Mouse (Mus musculus) megakaryocyte progenitor cell, adult 5-6 weeks (primary cell): ENCODE data around the gene Nthl1. TPM values are rescaled to one million over a fixed set of nuclear protein-coding genes. Genes with fewer than 3 reads are reported as not detected.
"Not testable (repeated sequence)": the region's sequence is repeated elsewhere in the genome, so short reads cannot be mapped to it uniquely, and the experiment has no call there.

Experiments used
- ATAC-seq: replicated peaks from 2 replicates; pipeline ENCODE4 v1.8.0; 2016; ENCODE audit warnings: mild to moderate bottlenecking, moderate TSS enrichment, inconsistent platforms; ENCODE audit not compliant: poor library complexity
- total RNA-seq, 2 experiments: library from RNA; stranded (forward) in 1 of 2; stranded (reverse) in 1 of 2; fragments of 157-497, 149-512 nt in 1 of 2; fragments of 200-1000 nt in 1 of 2; gene quantifications; 2 replicates each; pipeline versions ENCODE4 v1.2.3 to v1.2.4; 2015 to 2017

Gene Nthl1
- total RNA-seq, 2 experiments from 2014 or later: 6.7 to 12.0 TPM

DNA sequence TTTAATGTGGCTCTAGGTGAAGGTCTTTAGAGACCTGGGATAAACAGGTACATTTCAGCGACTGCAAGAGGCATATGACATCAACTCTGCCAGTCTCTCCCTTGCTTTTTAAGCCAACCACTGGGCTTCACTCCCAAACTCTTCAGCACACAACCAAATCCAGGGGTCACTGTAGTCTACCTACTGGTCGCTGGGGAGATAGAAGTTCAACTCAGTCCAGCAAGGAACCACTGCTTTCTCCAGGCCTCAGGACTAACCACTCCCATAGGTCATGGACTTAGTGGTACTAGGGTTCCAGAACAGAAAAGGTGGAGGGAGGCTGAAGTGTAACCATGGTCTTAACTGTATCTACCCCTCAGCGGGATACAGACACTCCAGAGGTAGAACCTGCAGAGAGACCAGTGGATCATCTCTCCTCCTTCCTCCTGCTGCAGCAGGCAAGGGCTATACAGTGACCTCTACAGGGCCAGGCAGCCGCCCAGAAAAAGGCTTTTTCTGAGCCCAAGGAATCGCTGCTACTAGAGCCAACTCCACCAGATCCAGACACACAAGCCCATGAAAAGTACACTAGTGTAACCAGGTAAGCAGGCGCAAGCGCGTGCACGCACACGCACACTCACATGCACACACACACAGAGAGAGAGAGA lies 16.4 kb downstream of the Nthl1 start:
- no peak for ATAC-seq

DNA sequence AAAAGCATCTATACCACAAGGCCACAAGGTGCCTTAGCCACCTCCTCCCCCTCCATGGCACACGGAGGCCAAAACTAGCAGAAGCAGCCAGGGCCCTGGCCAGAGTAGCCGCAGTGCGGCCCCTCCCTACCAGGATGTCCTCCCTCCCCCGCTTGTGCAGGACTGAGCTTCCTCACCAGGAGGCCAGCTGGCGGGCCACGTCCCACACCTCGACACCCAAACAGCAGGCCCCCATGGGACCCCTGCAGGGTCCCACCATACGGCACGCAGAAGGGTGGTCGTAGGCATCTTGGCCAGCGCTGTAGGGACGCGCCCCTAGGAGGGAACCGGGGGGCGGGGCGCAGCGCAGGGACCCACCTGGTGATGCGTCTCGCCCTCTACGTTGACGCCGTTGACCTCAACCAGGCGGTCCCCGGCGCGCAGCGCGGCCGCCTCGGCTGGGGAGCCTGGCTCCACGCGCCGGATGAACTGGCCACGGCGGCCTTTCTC lies 17.1 kb downstream of the Nthl1 start:
- ATAC-seq: no peak

DNA sequence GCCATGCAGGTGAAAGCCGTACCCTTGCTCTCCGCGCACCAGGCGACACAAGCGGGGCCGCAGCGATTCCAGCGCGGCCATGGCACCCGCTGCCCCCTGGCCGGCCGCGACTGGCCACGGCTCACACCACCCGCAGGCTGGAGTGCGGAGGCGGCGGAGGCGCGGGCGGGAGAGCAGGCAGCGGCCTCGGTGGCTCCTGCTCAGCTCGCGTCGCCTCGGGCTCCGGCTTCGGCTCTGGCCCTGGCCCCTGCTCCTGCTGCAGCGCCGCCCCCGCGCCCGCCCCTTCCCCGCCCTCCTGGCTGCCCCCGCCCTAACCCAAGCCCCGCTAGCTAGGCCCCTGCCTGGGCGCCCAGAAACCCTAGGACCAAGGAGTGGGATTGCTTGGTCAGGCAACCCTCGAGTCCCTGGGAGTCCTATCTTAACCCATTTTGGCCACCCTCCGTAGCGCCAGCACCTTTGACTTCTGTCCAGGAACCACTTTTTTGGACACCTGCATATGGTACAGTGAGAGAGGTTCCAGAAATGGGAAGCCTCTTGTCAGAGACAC lies 17.7 kb downstream of the Nthl1 start, which contains the start of gene Slc9a3r2:
Gene Slc9a3r2, minus strand, starts transcription at position 258 of the 547 bp plus-strand sequence.
- peak; percentile 6; the same call in 1 of the 2 replicates for ATAC-seq

DNA sequence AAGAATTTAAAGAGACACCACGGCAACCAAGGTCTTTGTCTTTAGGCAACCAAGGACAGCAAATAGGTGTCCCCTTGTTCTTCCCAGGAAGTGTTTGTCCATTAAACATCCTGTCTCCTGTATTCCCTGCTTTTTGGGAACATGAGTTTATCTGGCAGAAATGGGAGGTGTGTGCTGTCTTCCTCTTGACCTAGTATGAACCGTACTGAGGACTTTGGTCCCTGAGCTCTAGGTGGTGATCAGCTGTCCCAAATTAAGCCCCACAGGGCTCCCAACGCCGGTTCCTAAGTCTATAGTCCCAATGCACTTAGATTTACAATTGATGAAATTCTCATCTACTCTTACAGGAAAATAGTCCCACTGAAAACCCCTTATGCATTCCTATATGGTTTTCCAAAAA lies 18.3 kb downstream of the Nthl1 start:
- no peak for ATAC-seq

DNA sequence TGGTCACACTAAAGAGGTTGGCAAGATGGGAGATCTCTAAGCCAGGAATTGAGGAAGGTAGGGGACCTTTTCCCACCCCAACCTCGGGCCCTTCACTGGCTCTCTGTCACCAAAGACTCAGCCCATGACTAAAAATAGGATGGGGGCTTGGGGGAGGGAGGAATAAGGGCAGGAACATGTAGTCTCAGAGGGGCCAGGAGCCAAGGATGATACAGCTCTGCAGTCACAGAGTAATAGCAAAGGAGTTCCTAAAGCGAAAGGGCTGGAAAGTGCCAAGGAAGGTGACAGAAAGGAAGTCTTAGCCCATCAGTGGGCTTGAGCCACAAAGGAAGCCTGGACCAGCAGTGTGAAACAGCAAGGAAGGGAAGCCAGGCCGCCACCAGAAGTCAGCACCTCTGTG lies 19.4 kb downstream of the Nthl1 start:
- no peak for ATAC-seq

DNA sequence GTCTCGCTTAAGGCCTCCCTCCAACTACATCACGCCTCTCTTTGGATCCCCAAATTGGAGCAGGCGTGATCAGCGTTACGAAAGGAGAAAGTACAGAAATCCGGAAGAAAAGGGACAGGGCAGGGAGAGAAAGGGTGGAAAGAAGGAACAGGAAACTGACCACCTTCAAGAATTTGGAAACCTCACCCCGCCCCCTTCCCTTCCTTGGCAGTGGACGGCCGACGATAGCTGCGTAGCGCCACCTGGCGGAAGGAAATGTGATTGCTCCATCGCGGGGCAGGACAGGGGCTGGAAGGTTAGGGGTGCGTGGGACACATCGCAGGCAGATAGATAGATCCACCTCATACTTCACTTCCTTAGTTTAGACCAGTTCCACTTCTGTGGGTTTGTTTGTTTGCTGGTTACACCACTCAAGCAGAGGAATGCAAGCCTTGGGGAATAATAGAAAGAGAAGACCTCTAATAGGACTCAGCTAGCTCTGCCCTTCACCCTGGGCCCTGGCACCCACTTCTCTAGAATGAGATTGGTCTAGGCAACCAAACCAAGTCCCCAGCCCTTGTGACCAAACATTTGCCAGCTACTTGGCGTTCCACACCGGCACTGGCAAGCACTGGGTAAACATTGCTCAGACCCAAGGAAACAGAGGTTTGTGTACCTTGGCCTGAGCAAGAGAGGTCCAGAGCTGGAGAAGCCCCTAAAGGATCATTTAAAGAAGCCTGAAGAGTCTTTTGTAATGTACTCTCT lies 21.7 kb downstream of the Nthl1 start:
- ATAC-seq: peak; percentile 87

DNA sequence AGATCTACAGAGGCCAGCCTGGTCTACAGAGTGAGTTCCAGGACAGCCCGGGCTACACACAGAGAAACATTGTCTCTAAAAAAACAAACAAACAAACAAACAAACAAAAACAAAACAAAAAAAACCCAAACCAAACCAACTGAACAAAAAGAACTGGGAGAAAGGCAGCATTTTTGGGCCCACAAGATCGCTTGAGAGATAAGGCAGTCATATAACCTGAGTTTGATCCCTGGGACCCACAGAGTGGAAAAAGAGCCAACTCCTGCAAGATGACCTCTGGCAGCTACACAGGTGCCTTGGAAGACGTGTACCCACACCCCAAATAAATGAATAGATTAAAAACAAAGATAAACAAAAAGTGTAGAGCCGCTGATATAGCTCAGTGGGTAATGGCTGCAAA lies 22.5 kb downstream of the Nthl1 start:
- ATAC-seq: no peak

DNA sequence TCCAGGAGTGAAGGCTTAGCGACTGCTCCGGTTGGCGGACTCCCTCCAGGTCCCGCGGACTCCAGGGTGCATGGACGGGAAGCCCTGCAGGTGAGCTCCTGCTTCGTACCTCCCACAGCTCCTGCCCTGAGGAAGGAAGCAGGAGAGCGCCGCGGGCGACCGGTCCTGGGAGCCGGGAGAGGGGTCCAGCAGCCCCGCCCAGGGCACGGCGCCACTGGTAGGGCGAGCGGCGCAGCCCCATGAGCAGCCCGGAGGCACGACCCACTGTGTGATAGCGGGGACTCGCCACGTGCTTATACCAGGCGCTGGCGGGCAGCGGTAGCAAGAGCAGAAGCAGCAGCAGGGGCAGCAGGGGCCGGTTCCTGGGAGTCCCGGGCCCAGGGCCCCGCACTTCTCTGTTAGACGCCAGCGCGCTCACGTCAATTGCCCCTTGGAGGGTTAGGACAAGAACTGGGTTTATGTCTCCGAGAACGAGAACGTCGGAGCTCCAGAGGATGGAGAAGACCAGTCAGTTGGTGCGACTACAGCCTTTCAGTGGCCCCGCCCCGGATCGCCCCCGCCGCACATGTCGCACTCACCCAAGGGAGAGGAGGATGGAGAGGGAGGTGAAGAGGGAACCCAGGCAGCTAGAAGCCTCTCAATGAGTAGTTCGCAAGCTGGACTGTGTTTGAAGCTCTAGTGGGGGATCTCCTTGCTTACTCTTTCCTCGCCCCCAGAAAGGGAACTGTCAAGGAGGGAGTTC lies 25.7 kb downstream of the Nthl1 start, which contains the start of gene Npw:
Gene Npw, minus strand, starts transcription at position 441 of the 742 bp plus-strand sequence.
- peak; percentile 78 for ATAC-seq

DNA sequence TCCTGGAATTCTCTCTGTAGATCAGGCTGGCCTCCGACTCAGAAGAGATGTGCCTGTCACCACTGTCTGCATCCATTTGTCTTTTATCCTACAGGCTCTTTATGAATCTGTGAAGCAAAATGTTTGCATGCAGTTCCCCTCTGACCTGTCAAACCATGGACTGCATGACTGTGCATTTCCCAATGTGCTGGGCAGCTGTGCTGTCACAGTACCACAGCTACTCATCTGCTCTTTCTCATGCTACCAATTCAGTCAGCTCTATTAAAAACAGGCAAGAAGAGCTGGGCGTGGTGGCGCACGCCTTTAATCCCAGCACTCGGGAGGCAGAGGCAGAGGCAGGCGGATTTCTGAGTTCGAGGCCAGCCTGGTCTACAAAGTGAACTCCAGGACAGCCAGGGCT lies 34.5 kb downstream of the Nthl1 start:
- not testable (repeated sequence) for ATAC-seq

DNA sequence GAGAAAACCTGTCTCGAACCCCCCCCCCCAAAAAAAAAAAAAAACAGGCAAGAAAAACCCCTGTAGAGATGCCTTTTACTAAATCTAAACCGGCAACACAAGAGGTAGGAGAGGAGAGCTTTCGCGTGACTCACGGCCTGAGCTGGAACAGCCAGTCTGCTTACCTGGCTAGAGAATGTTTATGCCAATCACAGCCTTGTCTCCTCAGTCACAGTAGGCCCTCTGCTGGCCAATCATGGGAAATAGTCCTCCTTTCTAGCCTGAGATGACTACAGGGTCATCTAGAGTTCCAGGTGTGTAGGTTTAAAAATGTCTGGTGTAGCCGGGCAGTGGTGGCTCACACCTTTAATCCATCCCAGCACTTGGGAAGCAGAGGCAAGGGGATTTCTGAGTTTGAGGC lies 34.9 kb downstream of the Nthl1 start:
- ATAC-seq: peak; percentile 72

DNA sequence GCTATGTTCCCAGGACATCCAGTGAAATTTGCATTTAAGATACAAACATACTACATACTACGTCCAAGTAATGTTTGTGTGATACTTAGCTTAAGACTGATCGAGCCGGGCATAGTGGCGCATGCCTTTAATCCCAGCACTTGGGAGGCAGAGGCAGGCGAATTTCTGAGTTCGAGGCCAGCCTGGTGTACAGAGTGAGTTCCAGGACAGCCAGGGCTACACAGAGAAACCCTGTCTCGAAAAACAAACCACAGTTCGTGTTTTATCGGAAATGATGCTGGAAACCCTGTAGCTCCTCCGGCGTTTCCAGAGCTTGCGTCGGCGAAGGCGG lies 36.7 kb downstream of the Nthl1 start:
- not testable (repeated sequence) for ATAC-seq

DNA sequence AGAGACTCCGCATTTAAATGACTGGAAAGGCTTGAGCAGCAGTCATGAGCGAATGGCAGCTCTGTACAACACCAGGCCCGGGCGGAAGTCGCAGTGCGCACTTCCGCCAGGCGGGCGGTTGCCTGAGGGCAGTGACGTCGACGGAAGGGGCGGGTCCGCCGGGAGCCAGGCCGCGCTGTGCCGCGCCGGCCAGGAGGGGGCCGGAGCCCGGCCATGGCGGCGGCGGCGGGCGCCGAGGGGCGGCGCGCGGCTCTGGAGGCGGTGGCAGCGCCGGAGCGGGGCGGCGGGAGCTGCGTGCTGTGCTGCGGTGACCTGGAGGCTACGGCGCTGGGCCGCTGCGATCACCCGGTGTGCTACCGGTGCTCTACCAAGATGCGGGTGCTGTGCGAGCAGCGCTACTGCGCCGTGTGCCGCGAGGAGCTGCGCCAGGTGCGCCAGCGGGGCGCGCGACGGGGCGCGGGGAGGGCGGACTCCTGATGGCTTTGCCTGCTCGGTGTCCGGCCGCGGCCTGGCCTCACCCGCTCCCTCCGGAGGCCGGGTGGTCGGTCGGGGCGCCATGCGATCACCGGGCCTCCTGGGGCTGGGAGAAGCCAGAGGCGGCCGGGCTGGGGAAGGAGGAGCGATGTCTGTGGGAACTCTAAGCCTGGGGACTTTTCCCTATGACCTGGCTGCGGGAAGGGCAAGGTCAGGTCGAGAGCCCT lies 37.2 kb downstream of the Nthl1 start, which contains the start of gene Zfp598:
Gene Zfp598, plus strand, starts transcription at position 143 of the 701 bp plus-strand sequence.
- peak; percentile 93 for ATAC-seq

DNA sequence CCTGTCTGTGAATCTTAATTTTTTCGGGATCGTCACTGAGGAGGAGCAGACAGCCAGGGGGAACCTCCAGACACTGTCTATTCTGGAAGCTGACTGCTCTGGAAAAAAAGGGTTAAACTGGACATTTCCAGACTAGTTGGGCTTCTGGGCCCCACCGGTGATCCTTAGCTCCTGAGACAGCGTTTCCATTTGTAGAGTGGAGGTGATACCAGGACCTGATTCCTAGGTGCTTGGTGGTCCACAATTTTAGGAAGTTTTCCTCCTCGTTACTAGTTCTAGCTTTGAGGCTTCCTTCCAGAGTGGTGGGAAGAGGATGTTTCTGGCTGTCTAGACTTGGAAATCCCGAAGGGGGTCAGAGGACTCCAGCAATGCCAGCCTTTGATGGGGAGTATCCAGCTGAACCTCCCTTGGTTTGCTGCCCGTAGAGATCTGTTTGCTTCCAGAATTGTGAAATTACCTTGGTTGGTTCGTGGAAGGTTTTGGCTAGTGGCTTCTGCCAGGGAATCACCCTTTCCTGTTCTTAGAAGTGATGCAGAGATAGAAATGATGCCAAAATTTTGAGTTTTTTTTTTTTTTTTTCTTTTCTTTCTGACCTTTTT lies 37.9 kb downstream of the Nthl1 start:
- ATAC-seq: no peak

DNA sequence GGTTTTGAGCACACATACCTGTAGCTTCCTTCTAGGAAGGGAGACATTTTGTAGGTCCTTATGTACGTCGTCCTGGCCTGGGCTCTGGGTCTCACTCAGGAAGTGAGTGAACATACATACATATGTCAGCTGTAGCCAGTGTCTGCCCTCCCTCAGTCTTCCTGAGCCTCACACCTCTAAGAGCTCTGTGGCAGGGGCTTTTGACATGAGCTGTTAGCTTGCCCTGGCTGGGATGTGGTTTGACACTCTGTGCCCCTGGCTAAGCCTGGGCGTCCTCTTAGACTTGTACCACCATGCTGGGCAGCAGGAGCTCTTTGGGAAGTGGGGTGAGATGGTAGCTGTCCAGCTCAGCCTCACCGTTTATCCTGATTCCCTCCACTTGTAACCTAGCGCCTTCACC lies 38.9 kb downstream of the Nthl1 start:
- ATAC-seq: no peak

DNA sequence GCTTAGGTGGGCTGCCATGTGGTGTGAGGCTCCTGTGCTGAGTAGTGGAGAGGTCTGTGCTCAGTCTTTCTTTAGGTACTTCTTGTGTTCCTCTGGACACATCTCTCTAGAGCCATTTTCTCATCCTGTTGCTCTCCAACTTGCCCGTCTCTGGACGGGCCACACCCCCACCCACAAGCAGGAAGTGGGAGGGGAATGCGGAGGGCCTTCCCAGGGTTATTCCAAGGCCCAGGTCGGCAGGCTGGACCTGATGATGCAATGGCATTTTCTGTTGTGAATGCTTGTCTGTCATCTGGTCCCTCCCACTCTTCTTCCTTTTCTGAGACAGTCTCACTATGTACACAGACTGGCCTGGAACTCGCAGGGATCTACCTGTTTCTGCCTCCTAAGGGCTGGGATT lies 39.7 kb downstream of the Nthl1 start:
- peak; percentile 7; the same call in 1 of the 2 replicates for ATAC-seq

DNA sequence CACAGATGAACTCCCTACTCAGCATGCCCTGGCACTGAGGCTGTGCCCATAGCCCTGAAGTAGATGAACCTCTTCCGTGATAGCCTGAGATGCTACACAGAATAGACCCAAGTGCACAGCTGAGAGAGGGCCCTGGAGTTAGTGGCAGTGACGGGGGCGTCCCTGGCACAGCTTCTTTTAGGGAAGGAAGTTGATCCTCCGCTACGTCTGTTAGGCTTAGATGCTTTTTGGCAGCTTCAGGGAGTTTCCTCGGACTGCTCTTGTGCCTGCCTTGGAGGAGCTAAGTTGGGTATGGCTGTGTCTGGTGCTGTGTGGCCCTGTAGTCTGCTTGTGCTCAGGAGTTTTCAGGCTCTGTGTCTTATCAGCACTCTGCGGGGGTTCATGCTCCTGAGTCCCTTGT lies 41.8 kb downstream of the Nthl1 start:
- ATAC-seq: no peak

DNA sequence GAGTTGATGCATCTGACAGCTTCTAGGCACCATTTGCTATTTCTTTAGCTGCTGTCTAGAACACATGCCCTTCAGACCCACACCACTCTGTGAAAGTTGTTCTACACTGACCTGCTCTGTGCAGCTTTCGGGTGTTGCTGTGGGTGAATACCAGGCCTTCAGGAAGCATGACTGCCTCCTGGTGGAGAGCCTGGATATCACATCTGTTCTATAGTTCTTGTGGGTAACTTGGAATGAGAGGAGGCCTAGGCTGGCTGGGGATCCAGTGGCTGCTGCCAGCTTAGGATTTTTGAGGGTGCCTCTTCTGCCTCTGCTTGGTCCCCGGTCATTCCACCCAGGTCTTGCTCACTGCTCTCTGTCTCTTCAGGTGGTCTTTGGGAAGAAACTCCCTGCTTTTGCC lies 43.7 kb downstream of the Nthl1 start:
- ATAC-seq: peak; percentile 86

DNA sequence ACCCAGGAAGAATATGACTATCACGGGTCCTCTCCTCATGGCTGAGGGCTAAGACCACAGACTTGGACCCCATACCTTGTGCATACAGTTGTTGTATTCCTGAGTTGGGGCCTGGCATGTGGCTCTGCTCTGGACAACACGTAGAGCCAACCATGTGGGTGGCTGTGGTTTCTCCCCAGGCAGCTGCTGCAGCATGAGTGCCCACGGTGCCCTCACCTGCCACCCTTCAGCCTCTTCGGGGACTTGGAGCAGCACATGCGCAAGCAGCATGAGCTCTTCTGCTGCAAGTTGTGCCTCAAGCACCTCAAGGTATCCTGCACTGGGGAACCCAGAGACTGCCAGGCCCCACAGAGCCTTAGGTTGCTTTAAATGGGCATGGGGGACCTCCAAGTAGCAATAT lies 44.4 kb downstream of the Nthl1 start:
- no peak for ATAC-seq

DNA sequence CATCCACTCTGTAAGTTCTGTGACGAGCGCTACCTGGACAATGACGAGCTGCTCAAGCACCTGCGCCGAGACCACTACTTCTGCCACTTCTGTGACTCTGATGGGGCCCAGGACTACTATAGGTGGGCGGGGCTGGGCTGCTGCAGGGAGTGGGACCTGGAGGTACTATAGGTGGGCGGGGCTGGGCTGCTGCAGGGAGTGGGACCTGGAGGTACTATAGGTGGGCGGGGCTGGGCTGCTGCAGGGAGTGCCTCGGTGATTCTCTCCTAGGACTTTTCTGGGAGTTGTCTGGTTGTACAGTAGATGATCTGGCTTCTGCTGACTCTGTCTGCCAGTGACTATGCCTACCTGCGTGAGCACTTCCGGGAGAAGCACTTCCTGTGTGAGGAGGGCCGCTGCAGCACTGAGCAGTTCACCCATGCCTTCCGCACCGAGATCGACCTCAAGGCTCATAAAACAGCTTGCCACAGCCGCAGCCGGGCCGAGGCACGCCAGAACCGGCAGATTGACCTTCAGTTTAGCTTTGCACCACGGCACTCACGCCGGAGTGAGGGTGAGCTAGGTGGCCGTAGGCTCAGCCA lies 45.1 kb downstream of the Nthl1 start:
- ATAC-seq: no peak

DNA sequence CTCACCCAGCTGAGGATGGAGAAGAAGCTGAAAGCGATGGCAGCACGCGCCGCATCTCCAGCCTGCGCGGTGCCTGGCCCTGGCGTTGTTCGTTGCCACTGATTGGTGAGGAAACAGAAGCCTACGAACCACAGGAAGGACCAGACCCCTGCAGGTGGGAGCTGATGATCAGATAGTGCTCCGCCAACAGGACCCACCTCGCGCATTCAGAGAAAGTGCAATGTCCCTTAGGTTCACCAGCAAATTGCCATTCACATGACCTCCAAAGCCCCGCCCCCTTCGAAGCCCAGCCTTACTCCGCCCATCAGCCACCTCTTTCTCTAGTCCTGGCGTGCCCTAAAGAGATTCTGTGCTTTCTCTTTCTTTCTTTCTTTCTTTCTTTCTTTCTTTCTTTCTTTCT lies 54.0 kb downstream of the Nthl1 start:
- ATAC-seq: peak; percentile 60
